16 mouse cellular contexts compared by ENCODE assay signal in genomic region chr2:61514445-61515123, GRCm38 (mm10).
DNase-seq lines count a peak whose midpoint lies in the region; ATAC-seq and TF ChIP-seq lines count a peak whose summit lies in the region.
"Had no signal": no experiment of that assay in that cellular context is flagged by ENCODE, and none has a peak within 500 bp of the region (broad histone marks: within the 10 kb centered on the region; RNA-seq: fewer than 3 reads in every experiment).

No protein-coding gene starts in this region.

- no peaks in the 10 kb centered on the region for H3K27me3 ChIP-seq in liver, embryonic 11.5 days (replicated peaks; ENCODE audit: control insufficient read depth, insufficient read depth, low read length)
- no peaks in the 10 kb centered on the region for H3K27me3 ChIP-seq in liver, embryonic 15.5 days
- H3K27me3 ChIP-seq in splenic B cell, adult 2 months (ENCODE audit: control insufficient read depth, insufficient read depth, low read length, poor library complexity, severe bottlenecking): no peaks in the 10 kb centered on the region
- H3K27me3 ChIP-seq in hindbrain, postnatal 0 days (ENCODE audit: insufficient read depth, low read length): no peaks in the 10 kb centered on the region
- H3K27me3 ChIP-seq: midbrain, embryonic 15.5 days had no signal

- no peak overlapping the region for H3K4me3 ChIP-seq in liver, embryonic 11.5 days (ENCODE audit: low read depth, low read length)
- H3K4me3 ChIP-seq in liver, embryonic 15.5 days (replicated peaks): peak overlapping the region; percentile 24
- H3K4me3 ChIP-seq in left cerebral cortex, adult 2 months: no peak overlapping the region
- no peak overlapping the region for H3K4me3 ChIP-seq in hindbrain, postnatal 0 days (ENCODE audit: low read length)
- H3K4me3 ChIP-seq: embryonic facial prominence, embryonic 10.5 days; midbrain, embryonic 15.5 days had no signal

- peak; percentile 88 for ATAC-seq in liver, embryonic 11.5 days (replicated peaks; ENCODE audit: low FRiP score)
- peak; percentile 67 for ATAC-seq in erythroblast, adult 5-6 weeks (replicated peaks; ENCODE audit: low FRiP score, poor library complexity, severe bottlenecking)
- ATAC-seq in liver, embryonic 15.5 days (ENCODE audit: insufficient read depth): peak; percentile 85
- ATAC-seq in hindbrain, postnatal 0 days: no peak
- ATAC-seq: midbrain, embryonic 15.5 days had no signal

- no peaks in the 10 kb centered on the region for H3K36me3 ChIP-seq in liver, embryonic 11.5 days (ENCODE audit: control insufficient read depth, insufficient read depth, low read length)
- no peaks in the 10 kb centered on the region for H3K36me3 ChIP-seq in liver, embryonic 15.5 days (replicated peaks)
- H3K36me3 ChIP-seq in splenic B cell, adult 2 months (ENCODE audit: control insufficient read depth, insufficient read depth, low read length, poor library complexity, severe bottlenecking): no peaks in the 10 kb centered on the region
- H3K36me3 ChIP-seq in hindbrain, postnatal 0 days (ENCODE audit: insufficient read depth, low read length): no peaks in the 10 kb centered on the region
- H3K36me3 ChIP-seq: embryonic facial prominence, embryonic 10.5 days; midbrain, embryonic 15.5 days had no signal

- H3K9ac ChIP-seq in liver, embryonic 11.5 days (ENCODE audit: low read depth, low read length): no peak overlapping the region
- H3K9ac ChIP-seq in liver, embryonic 15.5 days: peak overlapping the region; percentile 21; the same call in 1 of the 2 replicates
- H3K9ac ChIP-seq in hindbrain, postnatal 0 days (replicated peaks; ENCODE audit: low read length): no peak overlapping the region
- H3K9ac ChIP-seq: midbrain, embryonic 15.5 days had no signal

- TF ChIP-seq CTCF in left cerebral cortex, adult 2 months (IDR thresholded peaks at IDR 0.05): no peak
- TF ChIP-seq CTCF in hindbrain, postnatal 0 days (IDR thresholded peaks at IDR 0.05; ENCODE audit: low read depth): no peak

- intact Hi-C loops in left cerebral cortex, adult 2 months (cut with DNase I): no loop called here

- no peak for DNase-seq in liver, embryonic 11.5 days (ENCODE audit: low spot score)
- no peak for DNase-seq in liver
- DNase-seq in splenic B cell, adult 2 months (ENCODE audit: low read depth, low spot score): peak; percentile 14
- no peak for DNase-seq in left cerebral cortex, adult 2 months (ENCODE audit: extremely low spot score in 1 of 2, low spot score in 2 of 2)
- DNase-seq in adrenal gland, adult (ENCODE audit: inconsistent age in 2 of 2, low spot score in 1 of 2): no peak
- no peak for DNase-seq in hindbrain, postnatal 0 days (ENCODE audit: low spot score)
- DNase-seq: adrenal gland, adult 8-10 months; cerebellum, postnatal 25 days; gastrocnemius, postnatal 10 days; kidney, postnatal 14 days; layer of hippocampus, adult 9-11 months; right cerebral cortex, postnatal 4 days had no signal

- peak overlapping the region; percentile 11 for H3K4me2 ChIP-seq in liver, embryonic 11.5 days
- peak overlapping the region; percentile 64 for H3K4me2 ChIP-seq in liver, embryonic 15.5 days
- H3K4me2 ChIP-seq in hindbrain, postnatal 0 days (ENCODE audit: low read depth, low read length): no peak overlapping the region
- H3K4me2 ChIP-seq: midbrain, embryonic 15.5 days had no signal

- H3K9me3 ChIP-seq in liver, embryonic 11.5 days (ENCODE audit: control insufficient read depth, low read length): no peaks in the 10 kb centered on the region
- H3K9me3 ChIP-seq in liver, embryonic 15.5 days (replicated peaks): no peaks in the 10 kb centered on the region
- H3K9me3 ChIP-seq in hindbrain, postnatal 0 days (ENCODE audit: low read length): no peaks in the 10 kb centered on the region
- H3K9me3 ChIP-seq: embryonic facial prominence, embryonic 10.5 days; midbrain, embryonic 15.5 days had no signal

- peaks cover 15% of the 10 kb centered on the region for H3K4me1 ChIP-seq in liver, embryonic 11.5 days (replicated peaks; ENCODE audit: control insufficient read depth, insufficient read depth, low read length)
- peaks cover 34% of the 10 kb centered on the region for H3K4me1 ChIP-seq in liver, embryonic 15.5 days (replicated peaks)
- H3K4me1 ChIP-seq in hindbrain, postnatal 0 days (ENCODE audit: insufficient read depth, low read length): no peaks in the 10 kb centered on the region
- H3K4me1 ChIP-seq: embryonic facial prominence, embryonic 10.5 days; midbrain, embryonic 15.5 days had no signal

- H3K27ac ChIP-seq in liver, embryonic 11.5 days (ENCODE audit: low read depth, low read length): peak overlapping the region; percentile 71
- H3K27ac ChIP-seq in liver, embryonic 15.5 days (replicated peaks): peak overlapping the region; percentile 93
- H3K27ac ChIP-seq in left cerebral cortex, adult 2 months: no peak overlapping the region
- no peak overlapping the region for H3K27ac ChIP-seq in hindbrain, postnatal 0 days
- H3K27ac ChIP-seq: embryonic facial prominence, embryonic 10.5 days; midbrain, embryonic 15.5 days had no signal

- WGBS in liver, embryonic 11.5 days: 44% methylated on average over 6 of the region's 6 CpGs
- 16% methylated on average over 6 of the region's 6 CpGs for WGBS in liver, embryonic 15.5 days (ENCODE audit: insufficient replicate concordance)
- WGBS in hindbrain, postnatal 0 days: 94% methylated on average over 6 of the region's 6 CpGs

Comparison
In these comparisons a context has a peak if more than half of its experiments do, and no peak if none do; other contexts are left out.
1. H3K27ac ChIP-seq: peak in liver, embryonic 11.5 days (single experiment) and liver, embryonic 15.5 days (single experiment); none in left cerebral cortex, adult 2 months (single experiment) and hindbrain, postnatal 0 days (single experiment).